Mouse (Mus musculus): ENCODE data around the gene Asah2.

DNA sequence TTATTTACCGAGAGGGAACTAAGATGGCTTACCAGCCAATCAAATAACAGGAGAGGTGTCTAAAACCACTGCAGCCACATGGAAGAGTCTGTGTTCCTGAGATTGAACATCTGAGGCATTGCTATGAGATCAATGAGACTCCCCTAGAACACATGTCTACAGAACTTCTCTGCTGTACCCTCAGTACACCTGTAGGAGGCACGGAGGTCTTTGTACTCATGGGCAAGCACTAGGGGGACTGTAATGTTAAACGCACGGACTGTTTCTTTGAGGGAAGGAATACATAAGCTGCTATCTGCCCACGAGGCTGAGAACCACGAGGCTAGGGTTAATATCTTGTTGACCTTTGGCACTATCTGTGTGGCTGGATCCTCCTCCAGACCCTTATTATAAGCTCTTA is 44.5 kb upstream of the Asah2 start:
- TF ChIP-seq CTCF (IDR thresholded peaks at IDR 0.05; ENCODE audit: control insufficient read depth, insufficient read depth, insufficient replicate concordance, low read depth, low read length) (no peak), POLR2A (IDR thresholded peaks at IDR 0.05; ENCODE audit: control insufficient read depth, low read depth, low read length) (no peak)

Measured in testis, adult 2 months (tissue).